Mouse (Mus musculus): ENCODE results near the gene Gm20219. TPM values are rescaled to one million over a fixed set of nuclear protein-coding genes. Genes with fewer than 3 reads are reported as not detected.
A peak's percentile ranks its signal among the peaks of the same experiment; 100 is the strongest.

Gene Gm20219
- total and polyA plus RNA-seq, 2 experiments from 2014 or later: 0.22 to 0.56 TPM

GRCm38 (mm10) chr17:56550784-56551475 is 3.3 kb downstream of the Gm20219 start:
- no peak for TF ChIP-seq CTCF (IDR thresholded peaks at IDR 0.05)
- no peaks in the 10 kb centered on the region for H3K36me3 ChIP-seq (ENCODE audit: insufficient read depth, low read length)
- no peaks in the 10 kb centered on the region for H3K9me3 ChIP-seq (ENCODE audit: low read length)
- ATAC-seq (ENCODE audit: low FRiP score) (no peak), DNase-seq (ENCODE audit: low spot score) (no peak)
- no peaks in the 10 kb centered on the region for H3K27me3 ChIP-seq (ENCODE audit: insufficient read depth, low read length)
- 81% methylated on average over 12 of the region's 12 CpGs for WGBS
- H3K27ac ChIP-seq (ENCODE audit: low read depth, low read length): peak overlapping the region; percentile 83
- H3K4me1 ChIP-seq (ENCODE audit: insufficient read depth, low read length): peaks cover 8% of the 10 kb centered on the region
- no peak overlapping the region for H3K4me3 ChIP-seq (ENCODE audit: low read depth, low read length)
- no peak overlapping the region for H3K9ac ChIP-seq (replicated peaks; ENCODE audit: low read length, poor library complexity, severe bottlenecking)
- no peak overlapping the region for H3K4me2 ChIP-seq (ENCODE audit: low read depth, low read length, poor library complexity, severe bottlenecking)

- Histone ChIP-seq H3K36me3 (ENCODE audit: insufficient read depth, low read length) (no peaks in the 10 kb centered on the region), H3K27ac (ENCODE audit: low read depth, low read length) (no peak overlapping the region), H3K4me2 (ENCODE audit: low read depth, low read length, poor library complexity, severe bottlenecking) (no peak overlapping the region), H3K9me3 (ENCODE audit: low read length) (no peaks in the 10 kb centered on the region), H3K27me3 (ENCODE audit: insufficient read depth, low read length) (no peaks in the 10 kb centered on the region), H3K9ac (replicated peaks; ENCODE audit: low read length, poor library complexity, severe bottlenecking) (no peak overlapping the region), H3K4me3 (ENCODE audit: low read depth, low read length) (no peak overlapping the region), H3K4me1 (ENCODE audit: insufficient read depth, low read length) (peaks cover 8% of the 10 kb centered on the region)
- ATAC-seq (ENCODE audit: low FRiP score) (no peak), DNase-seq (ENCODE audit: low spot score) (no peak)
- WGBS: 18% methylated on average over 4 of the region's 4 CpGs
- TF ChIP-seq CTCF (IDR thresholded peaks at IDR 0.05): no peak
These were observed 5.5 kb downstream of the Gm20219 start for GRCm38 (mm10) chr17:56548605-56549105.

- Histone ChIP-seq H3K36me3 (ENCODE audit: insufficient read depth, low read length) (no peaks in the 10 kb centered on the region), H3K4me2 (ENCODE audit: low read depth, low read length, poor library complexity, severe bottlenecking) (no peak overlapping the region), H3K9me3 (ENCODE audit: low read length) (no peaks in the 10 kb centered on the region), H3K4me1 (ENCODE audit: insufficient read depth, low read length) (peaks cover 8% of the 10 kb centered on the region), H3K27me3 (ENCODE audit: insufficient read depth, low read length) (no peaks in the 10 kb centered on the region), H3K4me3 (ENCODE audit: low read depth, low read length) (no peak overlapping the region), H3K27ac (ENCODE audit: low read depth, low read length) (no peak overlapping the region), H3K9ac (replicated peaks; ENCODE audit: low read length, poor library complexity, severe bottlenecking) (no peak overlapping the region)
- peak; percentile 56 for TF ChIP-seq CTCF (IDR thresholded peaks at IDR 0.05)
- ATAC-seq (ENCODE audit: low FRiP score) (no peak), DNase-seq (ENCODE audit: low spot score) (no peak)
- 70% methylated on average over 9 of the region's 9 CpGs for WGBS
These were observed 6.2 kb downstream of the Gm20219 start for GRCm38 (mm10) chr17:56547846-56548604.

- WGBS: 40% methylated on average over 17 of the region's 17 CpGs
- H3K36me3 ChIP-seq (ENCODE audit: insufficient read depth, low read length): no peaks in the 10 kb centered on the region
- no peak overlapping the region for H3K4me2 ChIP-seq (ENCODE audit: low read depth, low read length, poor library complexity, severe bottlenecking)
- DNase-seq (ENCODE audit: low spot score) (peak; percentile 82), ATAC-seq (ENCODE audit: low FRiP score) (no peak)
- no peaks in the 10 kb centered on the region for H3K27me3 ChIP-seq (ENCODE audit: insufficient read depth, low read length)
- peaks cover 8% of the 10 kb centered on the region for H3K4me1 ChIP-seq (ENCODE audit: insufficient read depth, low read length)
- no peaks in the 10 kb centered on the region for H3K9me3 ChIP-seq (ENCODE audit: low read length)
- TF ChIP-seq CTCF (IDR thresholded peaks at IDR 0.05): no peak
- no peak overlapping the region for H3K4me3 ChIP-seq (ENCODE audit: low read depth, low read length)
- no peak overlapping the region for H3K9ac ChIP-seq (replicated peaks; ENCODE audit: low read length, poor library complexity, severe bottlenecking)
- peak overlapping the region; percentile 21; the same call in 1 of the 2 replicates for H3K27ac ChIP-seq (ENCODE audit: low read depth, low read length)
These were observed 6.9 kb downstream of the Gm20219 start for GRCm38 (mm10) chr17:56547116-56547845.

GRCm38 (mm10) chr17:56546576-56546975 is 7.6 kb downstream of the Gm20219 start:
- Histone ChIP-seq H3K4me1 (ENCODE audit: insufficient read depth, low read length) (peaks cover 8% of the 10 kb centered on the region), H3K4me2 (ENCODE audit: low read depth, low read length, poor library complexity, severe bottlenecking) (no peak overlapping the region), H3K27me3 (ENCODE audit: insufficient read depth, low read length) (no peaks in the 10 kb centered on the region), H3K36me3 (ENCODE audit: insufficient read depth, low read length) (no peaks in the 10 kb centered on the region), H3K9me3 (ENCODE audit: low read length) (no peaks in the 10 kb centered on the region), H3K4me3 (ENCODE audit: low read depth, low read length) (no peak overlapping the region), H3K9ac (replicated peaks; ENCODE audit: low read length, poor library complexity, severe bottlenecking) (no peak overlapping the region), H3K27ac (ENCODE audit: low read depth, low read length) (peak overlapping the region; percentile 21; the same call in 1 of the 2 replicates)
- 80% methylated on average over 5 of the region's 5 CpGs for WGBS
- DNase-seq (ENCODE audit: low spot score) (no peak), ATAC-seq (ENCODE audit: low FRiP score) (no peak)
- no peak for TF ChIP-seq CTCF (IDR thresholded peaks at IDR 0.05)

Measured in midbrain, postnatal 0 days (tissue).